Mouse (Mus musculus) kidney, adult 8-10 months (tissue): ENCODE measurements around the gene Sfta2.
A peak's percentile ranks its signal among the peaks of the same experiment; 100 is the strongest.

ENCODE experiments used
- DNase-seq, 2 experiments: peaks; one replicate each; pipeline ENCODE4 v3.0.0; 2022

The Sfta2 gene

GRCm38 (mm10) chr17:35601249-35601648 lies at the start of gene Sfta2:
Gene Sfta2 (plus strand): TSS chr17:35601549.
- DNase-seq, result no peak

- no peak for DNase-seq
Measured at GRCm38 (mm10) chr17:35551881-35552414, 49.4 kb upstream of the Sfta2 start, which contains the start of gene Cdsn. Gene Cdsn (plus strand): TSS chr17:35552128.

GRCm38 (mm10) chr17:35554321-35554720 lies 47.0 kb upstream of the Sfta2 start:
- no peak for DNase-seq

- DNase-seq, result no peak
Measured at GRCm38 (mm10) chr17:35554761-35555397, 46.5 kb upstream of the Sfta2 start.

GRCm38 (mm10) chr17:35556186-35556765 lies 45.1 kb upstream of the Sfta2 start:
- peak; percentile 37 to 62 for DNase-seq

GRCm38 (mm10) chr17:35556812-35557211 lies 44.5 kb upstream of the Sfta2 start:
- DNase-seq, result peak; percentile 86 to 87

- DNase-seq, result no peak
Measured at GRCm38 (mm10) chr17:35557351-35557750, 44.0 kb upstream of the Sfta2 start.

- no peak for DNase-seq
Measured at GRCm38 (mm10) chr17:35558216-35558615, 43.1 kb upstream of the Sfta2 start.

GRCm38 (mm10) chr17:35567150-35567549 lies 34.2 kb upstream of the Sfta2 start, which contains the start of gene 2300002M23Rik:
Gene 2300002M23Rik (plus strand): TSS chr17:35567450.
- DNase-seq, result no peak

- no peak for DNase-seq
Measured at GRCm38 (mm10) chr17:35567767-35568166, 33.6 kb upstream of the Sfta2 start.

- DNase-seq, result no peak
Measured at GRCm38 (mm10) chr17:35569091-35569944, 32.0 kb upstream of the Sfta2 start.

- no peak for DNase-seq
Measured at GRCm38 (mm10) chr17:35570836-35571235, 30.5 kb upstream of the Sfta2 start.

- DNase-seq, result no peak
Measured at GRCm38 (mm10) chr17:35571477-35571876, 29.9 kb upstream of the Sfta2 start.

- DNase-seq, result peak; percentile 64 to 87
Measured at GRCm38 (mm10) chr17:35578211-35578610, 23.1 kb upstream of the Sfta2 start.

- no peak for DNase-seq
Measured at GRCm38 (mm10) chr17:35582900-35583299, 18.4 kb upstream of the Sfta2 start.

- DNase-seq, result peak; percentile 63 to 79
Measured at GRCm38 (mm10) chr17:35584330-35584937, 16.9 kb upstream of the Sfta2 start.

- DNase-seq, result no peak
Measured at GRCm38 (mm10) chr17:35587291-35587690, 14.1 kb upstream of the Sfta2 start.

GRCm38 (mm10) chr17:35588387-35588786 lies 13.0 kb upstream of the Sfta2 start:
- DNase-seq, result no peak

- DNase-seq, result peak; percentile 43 to 72
Measured at GRCm38 (mm10) chr17:35590410-35591218, 10.7 kb upstream of the Sfta2 start.

- DNase-seq, result no peak
Measured at GRCm38 (mm10) chr17:35591219-35591578, 10.2 kb upstream of the Sfta2 start.

GRCm38 (mm10) chr17:35591731-35592130 lies 9.6 kb upstream of the Sfta2 start:
- DNase-seq, result no peak

- no peak for DNase-seq
Measured at GRCm38 (mm10) chr17:35592131-35592530, 9.2 kb upstream of the Sfta2 start.
